Comparison of ENCODE assay signal across 15 mouse cellular contexts in genomic region chr8:92066435-92066834, GRCm38 (mm10).
A peak's percentile ranks its signal among the peaks of the same experiment; 100 is the strongest.
DNase-seq lines count a peak whose midpoint lies in the region; ATAC-seq and TF ChIP-seq lines count a peak whose summit lies in the region.
"Had no signal": no experiment of that assay in that cellular context is flagged by ENCODE, and none has a peak within 500 bp of the region (broad histone marks: within the 10 kb centered on the region; RNA-seq: fewer than 3 reads in every experiment).

No protein-coding gene starts in this region.

- H3K4me2 ChIP-seq in neural tube, embryonic 12.5 days (replicated peaks), result 0 out of 2 replicates have a peak overlapping the region, but pooled peaks have one; percentile 3
- no peak overlapping the region for H3K4me2 ChIP-seq in midbrain, embryonic 12.5 days (replicated peaks)
- H3K4me2 ChIP-seq in intestine, postnatal 0 days (replicated peaks; ENCODE audit: low read depth), result no peak overlapping the region

- TF ChIP-seq CTCF in intestine, postnatal 0 days (IDR thresholded peaks at IDR 0.05; ENCODE audit: low read depth), result no peak

- ATAC-seq in neural tube, embryonic 12.5 days (ENCODE audit: low FRiP score, low read depth), result peak; percentile 62; the same call in 1 of the 2 replicates
- no peak for ATAC-seq in midbrain, embryonic 12.5 days (ENCODE audit: low FRiP score, low read depth)
- ATAC-seq in intestine, postnatal 0 days, result no peak
- ATAC-seq in frontal cortex, adult (ENCODE audit: low TSS enrichment), result no peak
- ATAC-seq: Patski had no signal

- H3K27ac ChIP-seq in neural tube, embryonic 12.5 days, result no peak overlapping the region
- peak overlapping the region; percentile 71 for H3K27ac ChIP-seq in midbrain, embryonic 12.5 days (replicated peaks)
- no peak overlapping the region for H3K27ac ChIP-seq in intestine, postnatal 0 days (ENCODE audit: low read depth, low read length)
- H3K27ac ChIP-seq: gastrocnemius, adult 2 months; liver, embryonic 14.5 days had no signal

- no peak overlapping the region for H3K4me3 ChIP-seq in neural tube, embryonic 12.5 days
- H3K4me3 ChIP-seq in midbrain, embryonic 12.5 days, result no peak overlapping the region
- no peak overlapping the region for H3K4me3 ChIP-seq in intestine, postnatal 0 days (ENCODE audit: low read depth, low read length)
- H3K4me3 ChIP-seq: erythroblast, embryonic 14.5 days; gastrocnemius, adult 2 months had no signal

- H3K36me3 ChIP-seq in neural tube, embryonic 12.5 days, result no peaks in the 10 kb centered on the region
- H3K36me3 ChIP-seq in midbrain, embryonic 12.5 days, result no peaks in the 10 kb centered on the region
- no peaks in the 10 kb centered on the region for H3K36me3 ChIP-seq in intestine, postnatal 0 days (ENCODE audit: control insufficient read depth, insufficient read depth)

- no peak overlapping the region for H3K9ac ChIP-seq in neural tube, embryonic 12.5 days
- no peak overlapping the region for H3K9ac ChIP-seq in midbrain, embryonic 12.5 days (replicated peaks)
- H3K9ac ChIP-seq in intestine, postnatal 0 days (ENCODE audit: low read depth, low read length), result no peak overlapping the region
- H3K9ac ChIP-seq: liver, embryonic 14.5 days had no signal

- H3K4me1 ChIP-seq in neural tube, embryonic 12.5 days, result peaks cover 36% of the 10 kb centered on the region
- peaks cover 44% of the 10 kb centered on the region for H3K4me1 ChIP-seq in midbrain, embryonic 12.5 days
- no peaks in the 10 kb centered on the region for H3K4me1 ChIP-seq in intestine, postnatal 0 days (replicated peaks; ENCODE audit: control insufficient read depth, insufficient read depth, low read length)

- DNase-seq in embryo, embryonic 10 days (ENCODE audit: low spot score), result peak; percentile 16
- no peak for DNase-seq in embryo, embryonic 10.5 days (ENCODE audit: low spot score)
- DNase-seq in neural tube, embryonic 10.5 days (ENCODE audit: extremely low spot score, low spot score), result no peak
- DNase-seq in cerebellum, adult 9-10 months, result no peak
- DNase-seq: gastrocnemius, adult 2 months; kidney, adult 18-20 months; layer of hippocampus, postnatal 36 days; thymus, postnatal 14 days had no signal

- WGBS in neural tube, embryonic 12.5 days, result 19% methylated on average over 8 of the region's 8 CpGs
- 25% methylated on average over 8 of the region's 8 CpGs for WGBS in midbrain, embryonic 12.5 days
- WGBS in intestine, postnatal 0 days, result 39% methylated on average over 8 of the region's 8 CpGs

- H3K27me3 ChIP-seq in neural tube, embryonic 12.5 days (replicated peaks), result peaks cover 3% of the 10 kb centered on the region
- H3K27me3 ChIP-seq in midbrain, embryonic 12.5 days, result peaks cover 60% of the 10 kb centered on the region
- H3K27me3 ChIP-seq in intestine, postnatal 0 days (replicated peaks; ENCODE audit: control insufficient read depth, insufficient read depth, low read length), result no peaks in the 10 kb centered on the region; the same call in 1 of the 2 replicates
- H3K27me3 ChIP-seq: Patski had no signal

- no peaks in the 10 kb centered on the region for H3K9me3 ChIP-seq in neural tube, embryonic 12.5 days
- H3K9me3 ChIP-seq in midbrain, embryonic 12.5 days, result no peaks in the 10 kb centered on the region
- no peaks in the 10 kb centered on the region for H3K9me3 ChIP-seq in intestine, postnatal 0 days (ENCODE audit: control insufficient read depth)
